Mouse (Mus musculus): ENCODE measurements around the gene Kcnj9. TPM values are rescaled to one million over a fixed set of nuclear protein-coding genes. Genes with fewer than 3 reads are reported as not detected.
A peak's percentile ranks its signal among the peaks of the same experiment; 100 is the strongest.

The Kcnj9 gene
- polyA plus RNA-seq (2015; fragmentation: Nextera tagmentation; extraction: Ambion mirVana), result not detected in 2 replicates

DNA sequence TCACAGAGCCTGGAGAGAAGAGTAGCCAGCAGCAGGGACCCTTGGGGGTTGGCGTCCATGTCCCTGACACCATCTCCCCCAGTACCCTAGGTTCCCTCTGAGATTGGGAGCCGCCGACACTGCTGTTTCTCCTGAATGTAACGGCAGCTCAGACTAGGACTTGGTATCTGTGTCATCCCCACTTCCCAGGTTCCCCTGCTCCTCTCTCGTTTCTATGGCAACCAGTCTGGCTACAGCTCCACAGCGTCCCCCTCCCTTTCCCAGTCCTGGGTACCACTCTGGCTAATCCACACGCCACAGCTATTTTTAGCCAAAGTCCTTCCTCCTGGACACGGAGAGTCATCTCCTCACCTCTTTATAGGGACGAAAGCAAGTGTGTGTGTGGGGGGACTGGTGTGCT lies at the start of gene Kcnj9:
Gene Kcnj9 (minus strand): TSS at position 188 of the 400 bp plus-strand sequence.
- H3K27me3 ChIP-seq (ENCODE audit: control insufficient read depth, insufficient read depth, low read length), result peaks cover 64% of the 10 kb centered on the region
- WGBS, result 20% methylated on average over 9 of the region's 9 CpGs
- H3K4me1 ChIP-seq (ENCODE audit: control insufficient read depth, insufficient read depth, low read length), result peaks cover 2% of the 10 kb centered on the region; the same call in 1 of the 2 replicates
- no peaks in the 10 kb centered on the region for H3K36me3 ChIP-seq (ENCODE audit: control insufficient read depth, insufficient read depth)
- H3K4me2 ChIP-seq (ENCODE audit: low read depth, low read length), result no peak within 1 kb of the TSS
- no peak for ATAC-seq (replicated peaks; ENCODE audit: extremely low read depth, insufficient read depth, low FRiP score)
- H3K9ac ChIP-seq (ENCODE audit: low read length), result no peak within 1 kb of the TSS
- H3K27ac ChIP-seq (ENCODE audit: low read length), result no peak within 1 kb of the TSS
- no peak within 1 kb of the TSS for H3K4me3 ChIP-seq (ENCODE audit: low read length)
- H3K9me3 ChIP-seq (replicated peaks; ENCODE audit: control insufficient read depth, low read length), result peaks cover 4% of the 10 kb centered on the region

GRCm38 (mm10) chr1:172376758-172377458 lies 47.8 kb upstream of the Kcnj9 start:
- Histone ChIP-seq H3K27me3 (ENCODE audit: control insufficient read depth, insufficient read depth, low read length) (no peaks in the 10 kb centered on the region), H3K9ac (ENCODE audit: low read length) (peak overlapping the region; percentile 90), H3K9me3 (replicated peaks; ENCODE audit: control insufficient read depth, low read length) (no peaks in the 10 kb centered on the region), H3K4me1 (ENCODE audit: control insufficient read depth, insufficient read depth, low read length) (peaks cover 12% of the 10 kb centered on the region), H3K4me2 (ENCODE audit: low read depth, low read length) (peak overlapping the region; percentile 97), H3K36me3 (ENCODE audit: control insufficient read depth, insufficient read depth) (0 out of 2 replicates have a peak, but pooled peaks cover 6% of the 10 kb centered on the region), H3K4me3 (ENCODE audit: low read length) (peak overlapping the region; percentile 96), H3K27ac (ENCODE audit: low read length) (peak overlapping the region; percentile 71)
- peak; percentile 49 for ATAC-seq (replicated peaks; ENCODE audit: extremely low read depth, insufficient read depth, low FRiP score)
- 2% methylated on average over 62 of the region's 62 CpGs for WGBS

DNA sequence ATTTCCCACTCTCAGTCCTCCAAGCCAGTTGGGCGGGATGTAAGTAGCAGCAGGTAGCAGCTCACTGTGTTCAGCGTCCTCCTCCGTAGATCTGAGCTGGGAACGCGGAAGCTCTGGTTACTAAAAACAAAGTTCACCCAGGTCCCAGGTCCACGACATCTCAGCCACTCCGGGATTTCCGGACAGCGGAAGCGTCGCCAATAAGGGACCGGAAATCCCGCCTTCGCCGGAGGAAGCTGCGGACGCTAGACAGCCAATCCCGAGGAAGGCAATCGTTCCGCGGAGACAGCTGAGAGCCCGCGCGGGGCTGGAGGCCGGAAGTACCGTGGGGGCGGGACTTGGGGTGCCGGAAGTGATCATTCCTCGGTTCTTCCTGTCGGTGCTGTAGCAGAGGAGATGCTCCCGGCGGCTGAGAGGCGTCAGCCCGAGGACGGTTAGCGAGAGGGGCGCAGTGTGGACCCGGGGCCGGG lies 47.1 kb upstream of the Kcnj9 start, which contains the start of gene Pigm:
Gene Pigm (plus strand): TSS at position 349 of the 470 bp plus-strand sequence.
- Histone ChIP-seq H3K27me3 (ENCODE audit: control insufficient read depth, insufficient read depth, low read length) (no peaks in the 10 kb centered on the region), H3K4me2 (ENCODE audit: low read depth, low read length) (peak within 1 kb of the TSS; percentile 97), H3K9me3 (replicated peaks; ENCODE audit: control insufficient read depth, low read length) (no peaks in the 10 kb centered on the region), H3K9ac (ENCODE audit: low read length) (peak within 1 kb of the TSS; percentile 90), H3K36me3 (ENCODE audit: control insufficient read depth, insufficient read depth) (0 out of 2 replicates have a peak, but pooled peaks cover 4% of the 10 kb centered on the region), H3K27ac (ENCODE audit: low read length) (peak within 1 kb of the TSS; percentile 83), H3K4me1 (ENCODE audit: control insufficient read depth, insufficient read depth, low read length) (peaks cover 12% of the 10 kb centered on the region), H3K4me3 (ENCODE audit: low read length) (peak within 1 kb of the TSS; percentile 96)
- ATAC-seq (replicated peaks; ENCODE audit: extremely low read depth, insufficient read depth, low FRiP score), result peak; percentile 98
- under 1% methylated on average over 35 of the region's 39 CpGs for WGBS

- Histone ChIP-seq H3K9ac (ENCODE audit: low read length) (no peak overlapping the region), H3K27ac (ENCODE audit: low read length) (no peak overlapping the region), H3K4me1 (ENCODE audit: control insufficient read depth, insufficient read depth, low read length) (no peaks in the 10 kb centered on the region), H3K27me3 (ENCODE audit: control insufficient read depth, insufficient read depth, low read length) (no peaks in the 10 kb centered on the region), H3K4me2 (ENCODE audit: low read depth, low read length) (peak overlapping the region; percentile 44), H3K36me3 (ENCODE audit: control insufficient read depth, insufficient read depth) (no peaks in the 10 kb centered on the region), H3K9me3 (replicated peaks; ENCODE audit: control insufficient read depth, low read length) (no peaks in the 10 kb centered on the region), H3K4me3 (ENCODE audit: low read length) (no peak overlapping the region)
- ATAC-seq (replicated peaks; ENCODE audit: extremely low read depth, insufficient read depth, low FRiP score), result 0 out of 2 replicates have a peak, but pooled peaks have one; percentile 41
- WGBS, result 20% methylated on average over 23 of the region's 23 CpGs
Observed at GRCm38 (mm10) chr1:172368768-172369418, 39.8 kb upstream of the Kcnj9 start.

DNA sequence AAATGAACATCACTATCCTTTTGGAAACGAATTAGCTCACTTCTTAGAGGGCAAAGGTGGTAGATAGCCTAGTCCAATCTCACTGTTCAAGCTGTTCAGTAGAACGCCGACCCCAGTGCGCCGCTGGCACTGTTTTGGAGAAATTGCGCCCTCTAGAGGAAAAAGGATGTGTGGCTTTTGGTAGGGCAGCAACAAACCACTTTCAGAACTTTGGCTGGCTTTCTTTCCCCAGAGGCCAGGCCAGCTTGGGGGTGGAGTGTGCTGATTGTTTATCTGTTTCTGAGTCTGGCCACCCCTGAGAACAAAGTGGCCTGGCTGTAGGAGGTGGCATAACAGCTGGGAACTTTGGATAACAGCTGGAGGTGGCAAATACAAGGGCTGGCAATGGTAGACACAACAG lies 35.6 kb upstream of the Kcnj9 start:
- Histone ChIP-seq H3K27me3 (ENCODE audit: control insufficient read depth, insufficient read depth, low read length) (no peaks in the 10 kb centered on the region), H3K9ac (ENCODE audit: low read length) (no peak overlapping the region), H3K9me3 (replicated peaks; ENCODE audit: control insufficient read depth, low read length) (no peaks in the 10 kb centered on the region), H3K4me3 (ENCODE audit: low read length) (no peak overlapping the region), H3K36me3 (ENCODE audit: control insufficient read depth, insufficient read depth) (no peaks in the 10 kb centered on the region), H3K27ac (ENCODE audit: low read length) (no peak overlapping the region), H3K4me1 (ENCODE audit: control insufficient read depth, insufficient read depth, low read length) (no peaks in the 10 kb centered on the region), H3K4me2 (ENCODE audit: low read depth, low read length) (peak overlapping the region; percentile 18; the same call in 1 of the 2 replicates)
- 6% methylated on average over 6 of the region's 6 CpGs for WGBS
- no peak for ATAC-seq (replicated peaks; ENCODE audit: extremely low read depth, insufficient read depth, low FRiP score)

GRCm38 (mm10) chr1:172358341-172358740 lies 29.2 kb upstream of the Kcnj9 start:
- Histone ChIP-seq H3K9me3 (replicated peaks; ENCODE audit: control insufficient read depth, low read length) (no peaks in the 10 kb centered on the region), H3K4me1 (ENCODE audit: control insufficient read depth, insufficient read depth, low read length) (no peaks in the 10 kb centered on the region), H3K27ac (ENCODE audit: low read length) (no peak overlapping the region), H3K27me3 (ENCODE audit: control insufficient read depth, insufficient read depth, low read length) (no peaks in the 10 kb centered on the region; the same call in 1 of the 2 replicates), H3K4me3 (ENCODE audit: low read length) (no peak overlapping the region), H3K4me2 (ENCODE audit: low read depth, low read length) (no peak overlapping the region), H3K9ac (ENCODE audit: low read length) (no peak overlapping the region), H3K36me3 (ENCODE audit: control insufficient read depth, insufficient read depth) (no peaks in the 10 kb centered on the region)
- ATAC-seq (replicated peaks; ENCODE audit: extremely low read depth, insufficient read depth, low FRiP score), result no peak
- WGBS, result 71% methylated on average over 10 of the region's 10 CpGs

GRCm38 (mm10) chr1:172357550-172357949 lies 28.4 kb upstream of the Kcnj9 start:
- Histone ChIP-seq H3K9me3 (replicated peaks; ENCODE audit: control insufficient read depth, low read length) (no peaks in the 10 kb centered on the region), H3K27ac (ENCODE audit: low read length) (no peak overlapping the region), H3K9ac (ENCODE audit: low read length) (no peak overlapping the region), H3K27me3 (ENCODE audit: control insufficient read depth, insufficient read depth, low read length) (no peaks in the 10 kb centered on the region; the same call in 1 of the 2 replicates), H3K4me1 (ENCODE audit: control insufficient read depth, insufficient read depth, low read length) (no peaks in the 10 kb centered on the region), H3K36me3 (ENCODE audit: control insufficient read depth, insufficient read depth) (no peaks in the 10 kb centered on the region), H3K4me3 (ENCODE audit: low read length) (no peak overlapping the region), H3K4me2 (ENCODE audit: low read depth, low read length) (no peak overlapping the region)
- 2% methylated on average over 1 of the region's 1 CpGs for WGBS
- no peak for ATAC-seq (replicated peaks; ENCODE audit: extremely low read depth, insufficient read depth, low FRiP score)

DNA sequence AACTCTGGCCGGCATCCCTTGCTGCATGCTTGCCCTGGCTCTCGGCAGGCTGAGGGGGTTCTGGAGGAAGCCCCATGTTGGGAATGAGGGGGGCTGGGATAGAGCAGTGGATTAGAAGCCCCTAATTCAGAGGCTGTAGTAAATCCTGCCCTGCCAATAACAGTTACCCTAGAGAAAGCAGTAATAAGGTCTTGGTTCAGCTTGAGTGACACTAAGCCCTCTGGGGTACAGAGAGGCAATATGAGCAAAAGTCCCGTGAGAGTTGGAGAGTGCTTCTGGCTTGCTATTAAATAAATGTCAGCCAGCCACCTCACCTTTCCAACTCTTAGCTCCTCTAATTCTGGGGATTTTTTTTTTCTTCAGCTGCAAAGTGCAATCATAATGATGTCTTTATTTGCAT lies 26.2 kb upstream of the Kcnj9 start:
- no peak overlapping the region for H3K27ac ChIP-seq (ENCODE audit: low read length)
- no peaks in the 10 kb centered on the region for H3K4me1 ChIP-seq (ENCODE audit: control insufficient read depth, insufficient read depth, low read length)
- WGBS, result 50% methylated on average over 3 of the region's 3 CpGs
- no peak overlapping the region for H3K4me3 ChIP-seq (ENCODE audit: low read length)
- no peak for ATAC-seq (replicated peaks; ENCODE audit: extremely low read depth, insufficient read depth, low FRiP score)
- H3K36me3 ChIP-seq (ENCODE audit: control insufficient read depth, insufficient read depth), result no peaks in the 10 kb centered on the region
- H3K4me2 ChIP-seq (ENCODE audit: low read depth, low read length), result no peak overlapping the region
- peaks cover 11% of the 10 kb centered on the region for H3K27me3 ChIP-seq (ENCODE audit: control insufficient read depth, insufficient read depth, low read length)
- no peak overlapping the region for H3K9ac ChIP-seq (ENCODE audit: low read length)
- H3K9me3 ChIP-seq (replicated peaks; ENCODE audit: control insufficient read depth, low read length), result no peaks in the 10 kb centered on the region

GRCm38 (mm10) chr1:172352453-172352852 lies 23.3 kb upstream of the Kcnj9 start:
- ATAC-seq (replicated peaks; ENCODE audit: extremely low read depth, insufficient read depth, low FRiP score), result no peak
- 62% methylated on average over 3 of the region's 3 CpGs for WGBS

More at GRCm38 (mm10) chr1:172352453-172352852, 23.3 kb upstream of the Kcnj9 start:
- H3K9me3 ChIP-seq (replicated peaks; ENCODE audit: control insufficient read depth, low read length), result no peaks in the 10 kb centered on the region
- no peak overlapping the region for H3K4me2 ChIP-seq (ENCODE audit: low read depth, low read length)
- no peak overlapping the region for H3K4me3 ChIP-seq (ENCODE audit: low read length)
- H3K9ac ChIP-seq (ENCODE audit: low read length), result no peak overlapping the region
- H3K4me1 ChIP-seq (ENCODE audit: control insufficient read depth, insufficient read depth, low read length), result peaks cover 3% of the 10 kb centered on the region; the same call in 1 of the 2 replicates
- peaks cover 15% of the 10 kb centered on the region for H3K27me3 ChIP-seq (ENCODE audit: control insufficient read depth, insufficient read depth, low read length)
- H3K36me3 ChIP-seq (ENCODE audit: control insufficient read depth, insufficient read depth), result no peaks in the 10 kb centered on the region
- no peak overlapping the region for H3K27ac ChIP-seq (ENCODE audit: low read length)
